Mouse (Mus musculus) mouse trophoblast stem cell (cell line): ENCODE measurements around the gene Tctex1d2.

ENCODE experiments used
- in situ Hi-C, 2 experiments: fragments of 300-500 bp; cut with MseI, MboI; formaldehyde crosslinking; loops; 2 replicates in 1 of 2; 3 replicates in 1 of 2; pipeline ENCODE4 v1.15.1; 2025

Gene Tctex1d2

GRCm38 (mm10) chr16:32419517-32420483 lies at the start of gene Tctex1d2:
Gene Tctex1d2, plus strand, starts transcription at chr16:32419702.
- in situ Hi-C loops, result no loop called here

DNA sequence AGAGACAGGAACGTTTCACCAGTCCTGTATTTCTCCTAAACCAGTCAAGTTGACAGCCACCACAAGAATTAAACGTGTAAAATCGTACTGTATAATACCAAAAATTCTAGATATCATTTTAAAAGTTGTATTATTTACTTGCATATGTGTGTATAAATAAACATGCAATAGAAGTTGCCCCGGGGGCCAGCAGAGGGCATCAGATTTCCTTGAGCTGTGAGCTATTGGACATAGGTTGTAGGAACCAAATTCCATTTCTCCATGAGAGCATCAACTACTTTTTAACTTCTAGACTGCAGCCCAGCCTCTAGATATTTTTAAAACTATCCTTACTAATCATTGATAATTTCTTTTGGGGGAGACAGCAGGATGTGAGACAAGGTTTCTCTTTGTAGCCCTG lies 48.2 kb upstream of the Tctex1d2 start:
- in situ Hi-C loops, result no loop called here

GRCm38 (mm10) chr16:32379575-32379974 lies 39.9 kb upstream of the Tctex1d2 start:
- in situ Hi-C loops, result no loop called here

GRCm38 (mm10) chr16:32382901-32383300 lies 36.6 kb upstream of the Tctex1d2 start:
- in situ Hi-C loops, result no loop called here

DNA sequence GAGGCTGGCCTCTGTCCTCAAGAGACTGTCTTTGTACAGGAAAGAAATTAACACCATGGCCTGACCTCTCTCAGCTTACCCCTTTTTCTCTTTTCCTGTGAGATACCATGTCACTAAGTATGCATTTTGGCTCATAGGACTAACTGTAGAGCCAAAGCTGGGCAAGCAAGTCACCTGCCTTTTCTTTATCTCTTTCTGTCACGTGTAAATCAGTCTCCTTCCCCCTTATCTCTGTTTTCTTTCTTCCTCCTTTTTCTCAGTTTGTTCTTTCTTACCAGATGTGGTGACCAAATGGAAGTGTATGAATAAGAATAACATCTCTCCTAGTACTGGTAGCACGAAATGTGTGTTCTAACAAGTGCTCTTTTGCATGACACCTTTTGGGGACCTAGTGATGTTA lies 34.6 kb upstream of the Tctex1d2 start:
- in situ Hi-C loops, result no loop called here

GRCm38 (mm10) chr16:32386826-32387225 lies 32.7 kb upstream of the Tctex1d2 start:
- in situ Hi-C loops, result no loop called here

DNA sequence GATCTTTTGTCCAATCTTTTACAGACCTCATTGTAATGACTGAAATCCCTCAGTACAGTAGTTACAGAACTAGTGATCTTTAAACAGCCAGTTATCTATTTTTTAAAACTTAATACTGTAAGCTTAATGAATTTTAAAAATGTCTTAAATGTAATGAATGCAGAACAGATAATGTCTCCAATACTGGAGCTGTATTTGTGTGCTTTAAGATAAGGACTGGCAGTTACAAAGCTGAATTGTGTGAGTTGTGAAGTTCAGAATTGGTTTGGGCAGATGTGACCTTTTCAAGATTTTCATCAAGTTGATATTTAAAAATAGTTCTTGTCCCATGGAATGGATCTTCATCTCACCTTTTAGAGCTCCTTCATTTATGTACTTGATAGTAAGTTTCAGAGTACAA lies 30.5 kb upstream of the Tctex1d2 start:
- in situ Hi-C loops, result no loop called here

- in situ Hi-C loops, result no loop called here
Measured at GRCm38 (mm10) chr16:32389841-32390240, 29.7 kb upstream of the Tctex1d2 start.

- in situ Hi-C loops, result no loop called here
Measured at GRCm38 (mm10) chr16:32390882-32391281, 28.6 kb upstream of the Tctex1d2 start.

DNA sequence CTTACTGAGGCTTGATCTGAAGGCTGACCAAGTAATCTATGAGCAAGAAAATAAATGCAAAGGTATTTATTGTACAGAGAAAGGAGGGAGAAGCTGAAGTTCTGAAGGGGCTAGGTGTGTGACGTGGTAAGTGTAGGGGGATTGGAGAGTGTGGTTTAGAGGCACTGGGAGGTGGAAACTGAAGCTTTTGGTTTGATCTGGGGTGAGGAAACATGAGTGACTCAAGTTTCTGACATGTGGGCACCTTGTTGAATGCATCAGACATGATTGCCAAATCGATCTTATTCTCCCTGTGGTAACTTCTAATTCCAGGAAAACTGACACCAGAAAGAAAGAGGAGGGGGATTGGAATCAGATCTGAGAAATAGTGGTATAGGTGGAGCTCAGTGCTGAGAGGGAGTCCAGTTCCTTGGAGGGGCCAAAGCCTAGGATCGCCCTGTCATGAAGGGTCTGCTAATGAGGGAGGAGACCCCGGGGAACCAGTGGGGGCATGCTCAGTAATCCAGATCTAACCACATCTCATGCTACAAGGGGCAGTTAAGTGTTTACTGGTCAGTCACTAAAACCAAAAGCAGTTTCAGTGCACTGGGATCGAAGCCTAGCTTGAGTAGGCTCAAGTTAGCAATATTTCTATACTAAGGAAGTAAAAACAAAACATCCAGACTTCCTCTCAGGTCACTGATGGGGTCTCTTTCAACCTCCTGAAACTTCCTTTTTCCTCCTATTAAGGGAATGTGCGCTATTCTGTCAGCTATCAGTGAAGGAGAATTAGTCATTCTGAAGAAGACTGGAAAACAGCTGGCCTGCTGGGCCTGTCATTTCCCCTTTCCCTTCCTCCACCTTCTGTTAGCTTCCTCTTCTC lies 23.6 kb upstream of the Tctex1d2 start:
- in situ Hi-C loops, result no loop called here

- in situ Hi-C loops, result no loop called here
Measured at GRCm38 (mm10) chr16:32396541-32396835, 23.0 kb upstream of the Tctex1d2 start.

DNA sequence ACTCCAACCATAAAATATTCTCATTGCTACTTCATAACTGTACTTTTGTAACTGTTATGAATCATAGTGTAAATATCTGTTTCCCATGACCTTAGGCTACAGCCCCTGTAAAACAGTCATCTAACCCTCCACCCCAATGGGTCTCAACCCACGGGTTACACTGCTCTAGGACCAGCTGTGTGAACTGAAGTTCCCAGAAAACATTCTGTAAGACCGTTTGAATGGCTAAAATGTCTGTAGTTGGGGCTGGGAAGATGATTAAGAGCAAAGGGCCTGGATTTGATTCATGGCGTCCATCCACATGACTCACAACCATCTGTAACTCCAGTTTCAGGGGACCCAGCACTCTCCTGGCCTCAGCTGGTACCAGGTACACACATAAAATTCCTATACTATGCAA lies 21.3 kb upstream of the Tctex1d2 start:
- in situ Hi-C loops, result no loop called here

DNA sequence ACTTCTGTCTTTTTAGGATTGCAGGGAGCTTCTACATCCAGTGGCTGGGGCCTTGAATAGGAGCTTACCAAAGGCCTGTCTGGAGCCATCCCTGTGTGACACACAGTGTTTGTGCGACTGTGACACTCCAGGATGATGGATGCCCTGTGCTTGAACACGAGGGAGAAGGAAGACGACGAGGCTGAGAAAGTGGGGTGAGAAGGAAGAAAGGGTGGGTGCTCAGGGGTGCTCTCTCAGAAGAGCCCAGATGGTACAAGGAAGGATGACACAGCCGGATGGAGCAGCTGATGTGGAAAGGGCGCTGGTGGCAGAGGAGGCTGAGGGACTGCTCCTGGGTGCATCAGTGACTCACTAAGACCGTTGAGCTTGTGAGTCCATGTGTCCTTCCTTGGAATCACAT lies 19.2 kb upstream of the Tctex1d2 start, which contains the start of gene Tm4sf19:
Gene Tm4sf19, plus strand, starts transcription at position 240 of the 400 bp plus-strand sequence.
- in situ Hi-C loops, result no loop called here

DNA sequence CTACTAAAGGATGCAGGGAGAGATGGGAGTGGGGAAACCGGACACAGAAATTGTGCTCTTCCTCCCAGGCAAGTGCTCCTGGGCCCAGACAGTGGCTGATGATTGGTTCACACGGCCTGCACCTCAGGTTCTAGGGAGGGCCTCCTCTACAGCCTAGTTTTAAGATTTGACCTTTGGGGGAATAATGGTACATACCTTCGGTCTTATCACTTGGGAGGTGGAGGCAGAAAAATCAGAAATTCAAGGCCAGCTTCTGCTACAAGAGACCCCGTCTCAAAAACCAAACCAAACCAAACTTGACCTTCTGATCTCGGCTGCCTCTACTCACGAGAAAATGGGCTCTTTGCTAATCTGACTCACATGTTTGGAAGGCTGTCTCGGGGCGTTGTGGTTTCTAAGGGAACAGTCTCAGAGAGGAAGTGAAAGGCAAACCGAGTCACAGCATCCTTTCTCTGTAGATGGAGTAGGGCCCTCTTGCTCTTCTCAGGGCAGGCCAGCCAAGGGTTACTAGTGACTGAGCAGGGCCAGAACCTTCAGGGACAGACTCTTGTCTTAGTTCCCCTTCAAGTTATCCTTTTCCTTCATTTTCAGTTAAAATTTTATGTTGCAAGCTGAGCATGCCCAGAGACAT lies 18.1 kb upstream of the Tctex1d2 start:
- in situ Hi-C loops, result no loop called here

DNA sequence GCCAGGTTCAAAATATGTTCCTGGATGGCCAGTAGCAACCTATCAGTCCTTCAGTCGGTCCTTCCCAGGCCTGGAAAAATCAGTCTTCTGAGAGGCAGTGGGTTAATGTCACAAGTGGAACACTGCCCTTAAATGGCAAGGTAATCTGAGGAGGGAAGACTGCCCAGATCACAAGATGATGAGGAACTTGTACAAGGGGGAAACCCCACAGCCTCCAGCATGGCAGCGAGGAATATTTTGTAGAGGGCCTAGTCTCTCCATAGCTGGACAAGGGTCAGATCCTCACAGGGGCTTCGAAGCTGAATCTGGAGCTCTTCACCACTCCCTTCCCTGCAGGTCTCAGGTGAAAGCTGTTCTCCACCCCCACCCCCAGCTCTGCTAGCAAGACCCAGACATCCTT lies 16.7 kb upstream of the Tctex1d2 start:
- in situ Hi-C loops, result no loop called here

DNA sequence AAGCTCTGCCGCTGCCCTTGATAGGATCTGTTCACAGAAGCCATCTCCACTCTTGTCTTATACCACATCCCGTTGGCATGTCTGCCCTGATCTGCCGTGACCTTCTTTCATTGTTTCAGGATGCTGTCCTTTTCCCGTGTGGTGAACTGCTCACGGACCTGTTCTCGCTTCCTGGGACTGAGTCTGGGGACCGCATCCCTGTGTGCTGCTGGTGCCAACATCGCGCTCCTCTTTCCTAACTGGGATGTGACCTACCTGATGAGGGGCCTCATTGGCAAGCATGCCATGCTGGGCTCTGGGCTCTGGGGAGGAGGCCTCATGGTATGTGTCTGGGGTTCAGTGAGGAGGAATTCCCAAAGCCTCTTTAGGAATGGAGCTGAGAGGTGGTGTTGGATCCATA lies 13.8 kb upstream of the Tctex1d2 start:
- in situ Hi-C loops, result no loop called here

GRCm38 (mm10) chr16:32406671-32407070 lies 12.8 kb upstream of the Tctex1d2 start:
- in situ Hi-C loops, result no loop called here

GRCm38 (mm10) chr16:32407730-32408129 lies 11.8 kb upstream of the Tctex1d2 start:
- in situ Hi-C loops, result no loop called here

DNA sequence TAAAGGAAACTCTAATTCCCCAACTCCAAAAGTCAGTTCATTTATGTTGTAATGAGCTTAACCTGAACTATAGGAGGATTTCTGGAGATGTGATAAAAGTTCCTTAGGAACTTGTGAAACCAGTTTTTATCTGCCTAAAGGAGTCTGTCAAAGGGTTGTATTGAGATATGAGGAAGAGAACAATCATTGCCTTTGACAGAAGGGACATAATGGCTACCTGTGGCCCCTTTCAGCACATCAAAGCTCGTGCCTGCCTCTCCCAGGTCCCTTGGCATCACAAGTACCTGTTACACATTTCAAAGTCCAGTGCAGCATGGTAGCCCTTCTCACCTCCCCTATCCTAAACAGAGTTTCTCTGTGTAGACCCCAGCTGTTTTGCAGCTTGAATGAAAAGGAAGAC lies 2.0 kb upstream of the Tctex1d2 start:
- in situ Hi-C loops, result no loop called here

GRCm38 (mm10) chr16:32427506-32427905 lies 8.0 kb downstream of the Tctex1d2 start:
- in situ Hi-C loops, result no loop called here

GRCm38 (mm10) chr16:32430474-32431046 lies 11.1 kb downstream of the Tctex1d2 start, which contains the start of gene Pcyt1a:
Gene Pcyt1a, plus strand, starts transcription at chr16:32430921.
- in situ Hi-C loops, result no loop called here
